Mouse (Mus musculus) liver, adult 2 months (tissue): ENCODE data around the gene Mnx1.

Experiments
- CTCF ChIP-seq: fragments of 200-500 bp; IDR thresholded peaks from 2 replicates; pipeline ENCODE4 v1.5.1; 2011; ENCODE audit warnings: low read depth, low read length, control low read depth
- POLR2A ChIP-seq: fragments of 200-500 bp; IDR thresholded peaks from 2 replicates; pipeline ENCODE4 v1.6.1; 2011; ENCODE audit warnings: low read length, control low read depth; ENCODE audit not compliant: insufficient read depth; ENCODE audit errors: extremely low read depth

- TF ChIP-seq CTCF (no peak), POLR2A (no peak)
Observed at GRCm38 (mm10) chr5:29435491-29435890, 42.8 kb downstream of the Mnx1 start.
